Mouse (Mus musculus) monocyte, adult 59 days (primary cell): Measurements from ENCODE around the gene Vmn2r31. TPM values are rescaled to one million over a fixed set of nuclear protein-coding genes. Genes with fewer than 3 reads are reported as not detected.

Experiments used
- total RNA-seq, 2 experiments: library from RNA; stranded (reverse); gene quantifications; one replicate each; pipeline ENCODE4 v1.2.4; 2023

Gene Vmn2r31
- not detected for total RNA-seq

GRCm38 (mm10) chr7:7399603-7400002, at the start of gene Vmn2r31:
Vmn2r31 (minus strand) TSS chr7:7399703.

DNA sequence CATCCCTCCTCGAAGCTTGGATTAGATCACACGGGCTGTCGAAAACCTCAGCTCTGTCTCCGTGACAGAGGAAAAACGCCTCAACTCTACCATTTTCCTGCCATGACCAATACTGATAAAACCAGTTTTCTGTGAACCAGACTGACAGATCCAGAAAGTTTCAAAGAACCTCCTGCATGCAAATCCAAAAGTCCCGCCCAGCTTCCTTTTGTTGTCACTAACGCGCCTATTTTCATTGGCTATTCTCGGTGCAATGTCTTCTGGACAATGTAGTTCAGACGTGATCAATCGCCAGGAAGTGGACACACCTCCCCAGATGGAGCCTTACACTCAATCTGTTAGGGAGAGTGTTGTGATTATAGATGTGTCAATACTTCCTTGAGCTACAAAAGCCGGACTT, 25.1 kb downstream of the Vmn2r31 start, which contains the start of gene Gm45783:
Gm45783 (minus strand) TSS at position 143 of the 400 bp plus-strand sequence.

GRCm38 (mm10) chr7:7337509-7337908, 62.0 kb downstream of the Vmn2r31 start, which contains the start of gene Vmn2r30:
Vmn2r30 (minus strand) TSS chr7:7337609.

Other genes with a start within 250 kb of the Vmn2r31 start
- 1 to 10 TPM; 1.2 to 1.5 TPM for gene Zfp418, start 228.4 kb downstream of the Vmn2r31 start, total RNA-seq
- 1 to 10 TPM; 1.5 to 2.3 TPM for gene Zfp772, start 189.7 kb downstream of the Vmn2r31 start, total RNA-seq
- under 1 TPM in 1 of 2 experiments, not detected in 1; 0.52 TPM for gene Vmn2r29, start 152.4 kb downstream of the Vmn2r31 start, total RNA-seq
- 1 to 10 TPM; 1.3 to 1.5 TPM for gene Gm45844, start 121.4 kb downstream of the Vmn2r31 start, total RNA-seq
- gene Clcn4, start 98.9 kb downstream of the Vmn2r31 start, total RNA-seq, result 10 to 100 TPM; 58.9 to 62.2 TPM
- gene Vmn2r30, start 62.1 kb downstream of the Vmn2r31 start, total RNA-seq, result not detected
- gene Gm45783, start 25.1 kb downstream of the Vmn2r31 start, total RNA-seq, result not detected
- gene Vmn2r32, start 80.3 kb upstream of the Vmn2r31 start, total RNA-seq, result not detected
- gene Vmn2r33, start 167.1 kb upstream of the Vmn2r31 start, total RNA-seq, result not detected